Mouse (Mus musculus) bone marrow macrophage, adult 2 months (primary cell): ENCODE results near the gene Atf6b.

Experiments
- CTCF ChIP-seq: IDR thresholded peaks from 2 replicates; pipeline ENCODE4 v1.5.1; 2012; ENCODE audit warnings: low read depth, mild to moderate bottlenecking, low read length, moderate library complexity
- POLR2A ChIP-seq: IDR thresholded peaks from 2 replicates; pipeline ENCODE4 v1.6.1; 2012; ENCODE audit warnings: mild to moderate bottlenecking, low read depth, low read length, borderline replicate concordance

GRCm38 (mm10) chr17:34652546-34652945, 5.6 kb downstream of the Atf6b start:
- no peak for TF ChIP-seq POLR2A
- no peak for TF ChIP-seq CTCF
